Mouse (Mus musculus) intestine, postnatal 0 days (tissue): ENCODE data around the gene Trpm1. TPM values are rescaled to one million over a fixed set of nuclear protein-coding genes. Genes with fewer than 3 reads are reported as not detected.

ENCODE experiments used
- ATAC-seq: fragments of 200-750 bp; cut with Nextera tagmentation; 2 replicates; pipeline ENCODE4 v1.8.0; 2017; ENCODE audit warnings: mild to moderate bottlenecking, moderate TSS enrichment, moderate library complexity
- H3K27ac ChIP-seq: fragments of 300-500 bp; sonication (generic); 2 replicates; pipeline ENCODE4 v1.5.1; 2014; ENCODE audit warnings: mild to moderate bottlenecking, low read depth, low read length, moderate library complexity
- H3K27me3 ChIP-seq: fragments of 300-500 bp; sonication (generic); replicated peaks from 2 replicates; pipeline ENCODE4 v1.6.1; 2014; ENCODE audit warnings: low read length, mixed read lengths; ENCODE audit not compliant: control insufficient read depth, insufficient read depth
- H3K36me3 ChIP-seq: fragments of 300-500 bp; sonication (generic); 2 replicates; pipeline ENCODE4 v1.6.1; 2014; ENCODE audit warnings: mild to moderate bottlenecking, moderate library complexity; ENCODE audit not compliant: control insufficient read depth, insufficient read depth
- H3K4me1 ChIP-seq: fragments of 300-500 bp; sonication (generic); replicated peaks from 2 replicates; pipeline ENCODE4 v1.6.1; 2014; ENCODE audit warnings: antibody characterized with exemption, low read length, mixed read lengths; ENCODE audit not compliant: control insufficient read depth, insufficient read depth
- H3K4me2 ChIP-seq: fragments of 300-500 bp; sonication (generic); replicated peaks from 2 replicates; pipeline ENCODE4 v1.6.1; 2014; ENCODE audit warnings: low read depth, mild to moderate bottlenecking, moderate library complexity
- H3K4me3 ChIP-seq: fragments of 300-500 bp; sonication (generic); 2 replicates; pipeline ENCODE4 v1.5.1; 2014; ENCODE audit warnings: low read depth, low read length
- H3K9ac ChIP-seq: fragments of 300-500 bp; sonication (generic); 2 replicates; pipeline ENCODE4 v1.6.1; 2014; ENCODE audit warnings: mild to moderate bottlenecking, low read depth, low read length
- H3K9me3 ChIP-seq: fragments of 300-500 bp; sonication (generic); 2 replicates; pipeline ENCODE4 v1.6.1; 2016; ENCODE audit warnings: mixed run types; ENCODE audit not compliant: control insufficient read depth
- CTCF ChIP-seq: sonication (generic); IDR thresholded peaks from 2 replicates; pipeline ENCODE4 v1.5.1; 2016; ENCODE audit warnings: low read depth, mild to moderate bottlenecking, control low read depth, antibody characterized with exemption, moderate library complexity
- WGBS: fragments of 180-500 bp; shearing (Covaris S2); extraction: QIAGEN DNeasy Blood & Tissue Kit; methylation state at CpG from one replicate; pipeline ENCODE4 v1.1.7; 2014; 5-methylcytosine and 5-hydroxymethylcytosine counted together
- polyA plus RNA-seq: library from polyadenylated mRNA; unstranded; fragments of >200 nt; fragmentation: Nextera tagmentation; extraction: Ambion mirVana; gene quantifications from 2 replicates; pipeline ENCODE4 v1.2.1, GENCODE M21; 2015

The Trpm1 gene
- polyA plus RNA-seq, 1 experiment from 2014 or later, result not detected

- H3K4me3 ChIP-seq, result no peak overlapping the region
- H3K4me2 ChIP-seq, result no peak overlapping the region
- WGBS, result 65% methylated on average over 7 of the region's 7 CpGs
- no peaks in the 10 kb centered on the region for H3K27me3 ChIP-seq
- H3K36me3 ChIP-seq, result no peaks in the 10 kb centered on the region
- no peaks in the 10 kb centered on the region for H3K4me1 ChIP-seq
- ATAC-seq, result no peak
- no peak overlapping the region for H3K9ac ChIP-seq
- H3K9me3 ChIP-seq, result no peaks in the 10 kb centered on the region
- TF ChIP-seq CTCF, result no peak
- H3K27ac ChIP-seq, result no peak overlapping the region
Observed at GRCm38 (mm10) chr7:64156918-64157690, 3.5 kb downstream of the Trpm1 start.

DNA sequence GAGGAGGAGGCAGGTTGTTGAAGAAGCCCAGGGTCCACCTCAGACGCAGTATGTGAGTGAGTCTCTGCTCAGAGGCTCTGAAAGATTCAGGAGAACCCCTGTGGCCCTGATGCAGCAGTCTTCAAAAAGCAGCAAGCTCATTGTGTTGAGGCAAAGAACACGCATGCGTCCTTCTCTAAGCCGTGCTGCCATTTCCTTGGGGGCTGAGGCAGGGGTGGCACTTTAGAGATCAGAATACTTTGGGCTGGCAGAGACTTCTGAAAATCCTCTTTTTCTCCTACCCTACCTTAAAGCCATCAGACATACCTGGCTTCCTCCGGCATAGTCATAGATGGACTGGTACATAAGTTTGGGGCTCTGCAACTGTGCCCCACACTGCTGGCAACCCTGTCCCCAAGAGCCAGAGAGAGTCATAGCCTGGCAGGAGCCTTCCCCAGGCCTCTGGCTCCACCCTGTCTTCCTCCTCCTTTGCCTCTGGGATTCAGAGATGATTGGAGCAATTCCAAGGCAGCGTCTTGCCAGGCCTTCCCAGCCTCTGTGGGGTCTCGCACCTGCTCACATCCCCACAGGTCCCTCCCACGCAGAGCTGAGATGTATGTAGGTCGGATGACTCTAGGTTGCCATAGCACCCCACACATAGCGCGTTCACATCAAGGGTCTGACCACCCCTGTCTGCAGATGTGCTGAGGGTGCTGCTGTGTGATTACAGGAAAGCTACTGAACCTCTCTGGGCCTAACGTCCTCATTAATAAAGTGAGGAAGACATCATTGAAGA, 4.8 kb downstream of the Trpm1 start:
- no peaks in the 10 kb centered on the region for H3K4me1 ChIP-seq
- no peak overlapping the region for H3K9ac ChIP-seq
- no peaks in the 10 kb centered on the region for H3K9me3 ChIP-seq
- no peak overlapping the region for H3K4me2 ChIP-seq
- ATAC-seq, result no peak
- no peak overlapping the region for H3K4me3 ChIP-seq
- H3K27ac ChIP-seq, result no peak overlapping the region
- no peaks in the 10 kb centered on the region for H3K27me3 ChIP-seq
- WGBS, result 80% methylated on average over 12 of the region's 12 CpGs
- no peaks in the 10 kb centered on the region for H3K36me3 ChIP-seq
- no peak for TF ChIP-seq CTCF

DNA sequence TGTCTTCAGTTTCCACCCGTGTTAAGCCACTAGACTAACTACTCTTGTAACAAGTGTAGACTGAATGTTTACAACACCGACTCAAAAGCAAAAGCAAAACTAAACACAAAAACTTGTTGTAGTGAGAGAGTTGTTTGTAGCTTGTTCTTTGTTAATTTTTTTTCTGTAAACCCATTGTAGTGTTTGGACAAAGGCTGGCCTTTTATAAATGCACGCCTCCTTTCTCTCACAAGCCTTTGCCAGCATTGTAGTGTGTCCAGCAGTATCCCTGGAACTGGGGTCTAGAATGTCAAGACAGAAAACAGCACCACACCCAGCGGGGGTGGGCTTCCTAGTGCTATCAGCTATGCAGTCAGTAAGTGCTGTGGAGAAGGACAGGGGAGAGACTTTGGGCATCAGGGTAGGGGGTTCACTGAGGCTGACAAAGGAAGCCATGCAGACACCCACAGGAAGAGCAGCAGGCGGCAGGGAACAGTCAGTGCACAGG, 5.5 kb downstream of the Trpm1 start:
- no peak overlapping the region for H3K4me2 ChIP-seq
- H3K4me3 ChIP-seq, result no peak overlapping the region
- H3K27ac ChIP-seq, result no peak overlapping the region
- TF ChIP-seq CTCF, result no peak
- no peak for ATAC-seq
- no peaks in the 10 kb centered on the region for H3K9me3 ChIP-seq
- no peaks in the 10 kb centered on the region for H3K27me3 ChIP-seq
- H3K9ac ChIP-seq, result no peak overlapping the region
- 60% methylated on average over 5 of the region's 5 CpGs for WGBS
- H3K4me1 ChIP-seq, result no peaks in the 10 kb centered on the region
- H3K36me3 ChIP-seq, result no peaks in the 10 kb centered on the region

GRCm38 (mm10) chr7:64159612-64160591, 6.3 kb downstream of the Trpm1 start:
- Histone ChIP-seq H3K27me3 (no peaks in the 10 kb centered on the region), H3K9ac (no peak overlapping the region), H3K4me2 (no peak overlapping the region), H3K27ac (no peak overlapping the region), H3K4me1 (no peaks in the 10 kb centered on the region), H3K9me3 (no peaks in the 10 kb centered on the region), H3K4me3 (no peak overlapping the region), H3K36me3 (no peaks in the 10 kb centered on the region)
- no peak for ATAC-seq
- 50% methylated on average over 7 of the region's 7 CpGs for WGBS
- no peak for TF ChIP-seq CTCF

DNA sequence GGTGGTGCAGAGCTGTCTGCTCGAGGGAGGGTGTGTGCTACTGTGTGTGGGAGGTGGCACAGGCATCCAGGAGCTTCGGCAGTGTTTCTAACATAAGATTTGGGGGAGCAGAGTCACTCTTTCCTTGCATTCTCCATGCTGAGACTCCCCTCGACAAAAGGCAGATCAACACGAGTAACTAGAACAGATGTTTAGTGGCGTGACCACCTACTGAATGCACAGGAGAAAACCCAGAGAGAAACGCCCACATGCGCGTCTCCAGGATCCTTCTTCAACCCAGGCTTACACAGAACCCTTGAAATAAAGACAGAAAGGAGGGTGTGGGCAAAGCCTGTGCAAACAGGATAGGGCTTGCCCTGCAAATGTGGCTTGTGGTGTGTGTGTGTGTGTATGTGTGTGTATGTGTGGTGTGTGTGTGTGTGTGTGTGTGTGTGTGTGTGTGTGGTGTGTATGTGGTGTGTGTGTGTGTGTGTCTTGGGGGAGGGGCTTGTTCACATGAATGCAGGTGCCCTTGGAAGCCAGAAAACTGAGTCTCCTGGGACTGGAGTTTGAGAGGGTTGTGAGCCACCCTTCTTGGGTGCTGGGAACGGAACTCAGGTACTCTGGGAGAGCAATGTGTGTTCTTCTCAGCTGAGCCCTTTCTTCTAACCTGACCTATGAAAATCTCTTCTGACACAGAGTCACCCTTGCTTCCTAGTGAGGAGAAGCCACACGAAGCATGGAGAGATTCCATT, 7.3 kb downstream of the Trpm1 start:
- H3K4me1 ChIP-seq, result no peaks in the 10 kb centered on the region
- no peaks in the 10 kb centered on the region for H3K36me3 ChIP-seq
- H3K4me3 ChIP-seq, result no peak overlapping the region
- H3K27ac ChIP-seq, result no peak overlapping the region
- WGBS, result 64% methylated on average over 10 of the region's 10 CpGs
- ATAC-seq, result no peak
- H3K4me2 ChIP-seq, result no peak overlapping the region
- H3K9me3 ChIP-seq, result no peaks in the 10 kb centered on the region
- no peaks in the 10 kb centered on the region for H3K27me3 ChIP-seq
- no peak for TF ChIP-seq CTCF
- no peak overlapping the region for H3K9ac ChIP-seq
